Mouse (Mus musculus): Measurements from ENCODE around the gene Gm6034. TPM values are rescaled to one million over a fixed set of nuclear protein-coding genes. Genes with fewer than 3 reads are reported as not detected.
"Not testable (repeated sequence)": the region's sequence is repeated elsewhere in the genome, so short reads cannot be mapped to it uniquely, and the experiment has no call there.

The Gm6034 gene
- total RNA-seq (2012; rRNA removed), result 0.80 and 1.1 TPM in 2 replicates
- total RNA-seq (2014; rRNA removed), result 0.42 TPM in 1 of 2 replicates, not detected in the other
- polyA plus RNA-seq (2012; ENCODE audit: insufficient read length, low read depth), result 1.7 and 2.1 TPM in 2 replicates

GRCm38 (mm10) chr17:36042610-36043169 lies at the start of gene Gm6034, which contains the start of gene H2-T22:
Gene Gm6034 (plus strand): TSS chr17:36042961.
Gene H2-T22 (minus strand): TSS chr17:36042747.
- peak; percentile 95 for DNase-seq (ENCODE audit: extremely low read depth)
- dilution Hi-C loops (cut with MboI; ENCODE audit: extremely low pct_ligation_motif_present, extremely low pct_unique_long_range_greater_than_20kb, low sequenced_read_pairs); H3K79me2 ChIP-seq (replicated peaks; ENCODE audit: control insufficient read depth, extremely low read depth, insufficient read depth, poor library complexity, severe bottlenecking); H3K4me1 ChIP-seq (ENCODE audit: control insufficient read depth in 1 of 2, insufficient read depth in 2 of 2); H3K27me3 ChIP-seq (replicated peaks); H3K36me3 ChIP-seq (replicated peaks in 1 of 2; ENCODE audit: control insufficient read depth in 1 of 2, insufficient read depth in 1 of 2, low read length in 1 of 2); H3K9me3 ChIP-seq (replicated peaks; ENCODE audit: low read length); in situ Hi-C loops (cut with MboI; ENCODE audit: low pct_ligation_motif_present, low pct_unique_long_range_greater_than_20kb, low sequenced_read_pairs): not testable (repeated sequence)
- TF ChIP-seq CHD2 (IDR thresholded peaks at IDR 0.05; ENCODE audit: low read length), result peak; percentile 91
- peak; percentile 59; the same call in 1 of the 2 replicates for TF ChIP-seq ETS1 (conservative IDR thresholded peaks at IDR 0.05; ENCODE audit: low read depth, low read length)
- TF ChIP-seq POLR2A (IDR thresholded peaks at IDR 0.05; ENCODE audit: low read depth, low read length), result peak; percentile 41; the same call in 1 of the 2 replicates
- peak; percentile 83 for TF ChIP-seq IRF4 (IDR thresholded peaks at IDR 0.05; ENCODE audit: low read depth, low read length)
- peak; percentile 73 for TF ChIP-seq MAFK (IDR thresholded peaks at IDR 0.05; ENCODE audit: insufficient replicate concordance, low read length)
- 0 out of 2 replicates have a peak, but pooled peaks have one; percentile 31 for TF ChIP-seq E2F4 (IDR thresholded peaks at IDR 0.05; ENCODE audit: insufficient replicate concordance, low read depth, low read length)
- 0 out of 2 replicates have a peak, but pooled peaks have one; percentile 39 for TF ChIP-seq TBP (conservative IDR thresholded peaks at IDR 0.05; ENCODE audit: low read depth, low read length)
- Histone ChIP-seq H3K9ac (ENCODE audit: insufficient read depth, low read depth) (peak within 1 kb of the TSS; percentile 97), H3K4me3 (replicated peaks in 1 of 3; ENCODE audit: low read depth in 2 of 3, low read length in 2 of 3, poor library complexity in 1 of 3) (peak within 1 kb of the TSS; percentile 51 to 67 (median 63)), H3K27ac (ENCODE audit: insufficient read depth, low read depth) (peak within 1 kb of the TSS; percentile 17), H3K4me2 (ENCODE audit: insufficient read depth, low read depth, poor library complexity, severe bottlenecking) (0 out of 2 replicates have a peak within 1 kb of the TSS, but pooled peaks have one; percentile 3)

GRCm38 (mm10) chr17:35993675-35994074 lies 49.1 kb upstream of the Gm6034 start:
- in situ Hi-C loops (cut with MboI; ENCODE audit: low pct_ligation_motif_present, low pct_unique_long_range_greater_than_20kb, low sequenced_read_pairs) (no loop called here), dilution Hi-C loops (cut with MboI; ENCODE audit: extremely low pct_ligation_motif_present, extremely low pct_unique_long_range_greater_than_20kb, low sequenced_read_pairs) (no loop called here)
- H3K27ac ChIP-seq (ENCODE audit: insufficient read depth, low read depth), result no peak overlapping the region
- H3K4me3 ChIP-seq (replicated peaks in 1 of 3; ENCODE audit: low read depth in 2 of 3, low read length in 2 of 3, poor library complexity in 1 of 3), result peak overlapping the region; percentile 44 to 73 (median 48)
- no peak overlapping the region for H3K9ac ChIP-seq (ENCODE audit: insufficient read depth, low read depth)
- H3K79me2 ChIP-seq (replicated peaks; ENCODE audit: control insufficient read depth, extremely low read depth, insufficient read depth, poor library complexity, severe bottlenecking), result peaks cover 24% of the 10 kb centered on the region
- no peaks in the 10 kb centered on the region for H3K27me3 ChIP-seq (replicated peaks)
- peak; percentile 79 for DNase-seq (ENCODE audit: extremely low read depth)
- TF ChIP-seq TCF12 (IDR thresholded peaks at IDR 0.05; ENCODE audit: low read depth, low read length), result peak; percentile 48; the same call in 1 of the 2 replicates
- TF ChIP-seq RCOR1 (conservative IDR thresholded peaks at IDR 0.05; ENCODE audit: low read depth, low read length), result no peak
- peak; percentile 89 for TF ChIP-seq SMC3 (IDR thresholded peaks at IDR 0.05; ENCODE audit: low read depth, low read length)
- TF ChIP-seq CTCF (conservative IDR thresholded peaks at IDR 0.05 in 1 of 2, IDR thresholded peaks at IDR 0.05 in 1 of 2; ENCODE audit: low read depth in 2 of 2, low read length in 2 of 2), result peak; percentile 92 to 95
- TF ChIP-seq ETS1 (conservative IDR thresholded peaks at IDR 0.05; ENCODE audit: low read depth, low read length), result no peak
- TF ChIP-seq SIN3A (IDR thresholded peaks at IDR 0.05; ENCODE audit: low read length), result no peak
- no peak for TF ChIP-seq ZKSCAN1 (IDR thresholded peaks at IDR 0.05; ENCODE audit: borderline replicate concordance, low read depth, low read length)
- peak; percentile 16; the same call in 1 of the 2 replicates for TF ChIP-seq IRF4 (IDR thresholded peaks at IDR 0.05; ENCODE audit: low read depth, low read length)
- TF ChIP-seq NRF1 (IDR thresholded peaks at IDR 0.05; ENCODE audit: low read depth, low read length), result peak; percentile 40; the same call in 1 of the 2 replicates
- TF ChIP-seq MEF2A (IDR thresholded peaks at IDR 0.05; ENCODE audit: borderline replicate concordance, low read depth, low read length), result 0 out of 2 replicates have a peak, but pooled peaks have one; percentile 15
- peak; percentile 82 for TF ChIP-seq RAD21 (IDR thresholded peaks at IDR 0.05; ENCODE audit: low read depth, low read length)
- TF ChIP-seq MAZ (IDR thresholded peaks at IDR 0.05; ENCODE audit: low read depth, low read length), result no peak
- no peak for TF ChIP-seq ZNF384 (IDR thresholded peaks at IDR 0.05; ENCODE audit: low read depth, low read length)
- no peak for TF ChIP-seq E2F4 (IDR thresholded peaks at IDR 0.05; ENCODE audit: insufficient replicate concordance, low read depth, low read length)
- peak; percentile 25; the same call in 1 of the 2 replicates for TF ChIP-seq ELF1 (IDR thresholded peaks at IDR 0.05; ENCODE audit: low read depth, low read length)
- TF ChIP-seq ZC3H11A (IDR thresholded peaks at IDR 0.05; ENCODE audit: low read depth, low read length), result peak; percentile 22; the same call in 1 of the 2 replicates
- no peaks in the 10 kb centered on the region for H3K9me3 ChIP-seq (replicated peaks; ENCODE audit: low read length)
- peaks cover 4 to 18% of the 10 kb centered on the region in 2 experiments for H3K36me3 ChIP-seq (replicated peaks in 1 of 2; ENCODE audit: control insufficient read depth in 1 of 2, insufficient read depth in 1 of 2, low read length in 1 of 2)
- H3K4me2 ChIP-seq (ENCODE audit: insufficient read depth, low read depth, poor library complexity, severe bottlenecking), result peak overlapping the region; percentile 57; the same call in 1 of the 2 replicates
- peaks cover 4 to 10% of the 10 kb centered on the region in 2 experiments; a peak in 2 of 4 replicates for H3K4me1 ChIP-seq (ENCODE audit: control insufficient read depth in 1 of 2, insufficient read depth in 2 of 2)
